Mouse (Mus musculus) thymus, postnatal 25 days (tissue): ENCODE results near the gene Sit1.
A peak's percentile ranks its signal among the peaks of the same experiment; 100 is the strongest.
"Not testable (repeated sequence)": the region's sequence is repeated elsewhere in the genome, so short reads cannot be mapped to it uniquely, and the experiment has no call there.

Source experiments
- DNase-seq: peaks from one replicate; pipeline ENCODE4 v3.0.0; 2022

Gene Sit1

DNA sequence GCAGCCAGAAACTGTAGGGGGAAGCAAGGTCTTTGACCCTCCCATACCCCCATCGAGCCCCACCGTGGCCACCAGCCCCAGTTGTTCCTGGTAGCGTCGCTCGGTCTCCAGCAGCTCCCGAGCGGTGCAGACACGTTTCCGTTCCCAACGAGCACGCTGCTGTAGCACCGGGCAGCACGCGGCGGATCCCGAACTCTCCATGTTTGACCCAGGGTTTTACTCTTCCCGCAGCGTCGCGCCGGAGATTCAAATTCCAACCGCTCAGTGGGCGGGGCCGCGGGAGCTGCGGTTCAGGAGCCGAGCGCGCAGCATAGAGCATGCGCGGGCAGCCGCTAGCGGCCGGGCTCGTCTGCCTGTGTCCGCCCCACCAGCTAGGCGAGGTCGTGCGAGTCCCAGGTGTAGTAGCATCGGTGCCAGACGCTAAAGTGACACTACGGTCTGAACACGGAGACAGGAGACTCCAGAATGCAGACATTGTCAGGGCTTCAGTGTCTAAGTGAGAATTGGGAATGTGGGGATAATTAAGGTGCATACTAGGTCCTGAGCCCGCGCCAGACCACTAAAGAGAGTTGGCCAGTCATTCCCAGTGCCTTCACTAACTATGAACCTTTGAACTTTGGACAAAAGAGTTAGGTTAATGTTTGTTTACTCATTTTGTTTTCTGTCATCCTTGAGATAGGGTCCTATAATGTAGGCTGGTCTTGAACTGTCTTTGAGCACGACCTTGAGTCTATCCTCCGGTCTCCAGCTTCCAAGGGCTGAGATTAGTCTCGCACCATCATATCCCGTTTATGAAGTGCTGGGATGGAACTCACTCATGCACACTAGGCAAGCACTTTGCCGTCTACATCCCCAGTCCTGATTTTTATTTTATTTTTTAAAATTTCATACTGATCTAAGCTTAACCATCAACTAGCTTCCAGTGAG, 16.1 kb upstream of the Sit1 start, which contains the start of gene Arhgef39:
Arhgef39 (minus strand) TSS at position 289 of the 927 bp plus-strand sequence.
- DNase-seq = peak; percentile 82

DNA sequence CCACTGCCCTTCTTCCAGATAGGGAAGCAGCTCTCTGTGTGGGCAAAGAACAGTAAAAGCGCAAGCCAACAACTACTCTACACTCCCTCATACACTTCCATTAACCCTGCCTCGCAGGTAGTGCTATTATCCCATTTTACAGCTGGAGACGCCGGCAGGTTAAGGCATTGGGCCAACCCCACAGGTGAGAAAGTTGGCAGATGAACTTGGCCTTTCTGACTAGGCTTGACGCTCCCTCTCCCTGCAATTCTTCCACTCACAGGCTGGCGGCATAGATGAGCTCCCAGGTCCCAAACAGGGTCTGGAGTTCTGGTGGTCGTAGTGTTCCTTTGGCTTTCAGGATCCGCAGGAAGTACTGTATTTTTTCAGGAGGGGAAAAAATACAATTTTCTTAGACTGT, 15.4 kb upstream of the Sit1 start:
- DNase-seq = peak; percentile 70

DNA sequence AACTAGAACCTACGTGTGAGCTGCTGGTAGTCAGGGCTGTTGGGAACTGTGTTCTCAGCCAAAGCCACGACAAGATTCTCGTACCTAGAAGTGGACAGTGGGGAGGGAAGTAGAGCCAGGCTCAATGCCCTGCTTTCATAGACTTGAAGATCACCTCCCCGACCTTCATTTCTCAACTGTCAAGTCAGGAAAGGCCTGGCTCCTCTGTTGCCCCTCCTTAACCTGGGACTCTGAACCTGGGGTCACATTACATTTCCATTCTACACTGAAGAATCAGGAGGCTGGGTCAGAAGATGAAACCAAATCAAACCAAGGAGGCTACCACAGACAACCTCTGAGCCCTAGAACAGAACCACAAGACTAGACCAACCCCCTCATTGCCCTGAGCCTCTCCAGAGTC, 14.4 kb upstream of the Sit1 start:
- no peak for DNase-seq

DNA sequence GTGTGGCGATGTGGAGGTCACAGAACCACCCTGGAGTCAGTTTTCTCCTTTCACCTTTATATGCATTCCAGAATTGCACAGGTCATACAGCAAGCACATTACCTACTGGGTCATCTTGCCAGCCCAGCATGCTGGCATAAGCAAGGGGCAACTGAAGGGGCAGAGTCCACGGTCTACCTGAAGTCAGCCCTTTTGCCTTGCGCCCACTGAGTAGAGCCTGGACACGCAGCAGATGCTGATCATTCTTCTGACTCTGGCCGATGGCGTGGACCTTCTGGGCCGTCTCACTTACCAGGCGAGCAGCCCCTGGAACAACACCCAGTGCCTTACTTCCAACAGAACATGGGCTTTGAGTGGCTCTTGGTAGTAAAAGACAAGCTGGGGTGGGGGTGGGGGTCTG, 13.9 kb upstream of the Sit1 start:
- DNase-seq = no peak

DNA sequence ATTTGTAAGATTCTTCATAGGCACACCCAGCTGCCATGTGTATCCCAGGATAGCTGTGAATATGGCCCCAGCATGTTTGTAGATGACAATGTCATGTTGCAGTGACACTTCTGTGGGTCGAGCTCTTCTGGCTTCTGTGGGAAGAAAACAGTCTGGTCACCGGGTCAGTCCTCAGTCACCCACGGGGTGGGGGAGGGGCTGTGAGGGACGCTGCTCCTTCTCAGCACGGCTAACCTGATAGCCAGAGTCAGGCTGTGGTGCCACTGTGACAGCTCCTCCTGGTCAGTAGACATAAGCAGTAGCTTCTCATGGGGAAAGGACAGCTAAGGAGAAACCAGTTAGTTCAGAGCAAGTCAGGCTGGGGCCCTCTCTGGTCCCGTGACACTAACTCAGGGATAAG, 13.1 kb upstream of the Sit1 start:
- DNase-seq = no peak

DNA sequence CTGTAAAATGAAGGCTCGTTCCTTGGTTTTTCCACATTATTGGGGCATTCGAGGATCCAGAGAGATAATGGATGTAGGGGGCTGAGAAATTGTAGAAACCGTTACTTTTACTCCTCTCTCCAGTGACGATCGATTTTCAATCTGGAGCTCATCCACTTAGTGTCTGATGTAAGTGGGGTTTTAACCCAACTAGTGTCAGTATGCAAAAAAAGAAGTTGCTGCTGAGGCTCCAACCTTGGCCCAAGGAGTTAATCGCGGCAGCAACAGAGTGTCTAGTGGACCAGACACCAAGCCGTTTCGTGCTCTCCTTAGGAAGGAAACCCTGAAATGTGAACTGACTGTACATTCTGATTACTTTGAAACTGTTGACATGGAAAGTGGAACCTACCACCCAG, 10.3 kb upstream of the Sit1 start:
- no peak for DNase-seq

DNA sequence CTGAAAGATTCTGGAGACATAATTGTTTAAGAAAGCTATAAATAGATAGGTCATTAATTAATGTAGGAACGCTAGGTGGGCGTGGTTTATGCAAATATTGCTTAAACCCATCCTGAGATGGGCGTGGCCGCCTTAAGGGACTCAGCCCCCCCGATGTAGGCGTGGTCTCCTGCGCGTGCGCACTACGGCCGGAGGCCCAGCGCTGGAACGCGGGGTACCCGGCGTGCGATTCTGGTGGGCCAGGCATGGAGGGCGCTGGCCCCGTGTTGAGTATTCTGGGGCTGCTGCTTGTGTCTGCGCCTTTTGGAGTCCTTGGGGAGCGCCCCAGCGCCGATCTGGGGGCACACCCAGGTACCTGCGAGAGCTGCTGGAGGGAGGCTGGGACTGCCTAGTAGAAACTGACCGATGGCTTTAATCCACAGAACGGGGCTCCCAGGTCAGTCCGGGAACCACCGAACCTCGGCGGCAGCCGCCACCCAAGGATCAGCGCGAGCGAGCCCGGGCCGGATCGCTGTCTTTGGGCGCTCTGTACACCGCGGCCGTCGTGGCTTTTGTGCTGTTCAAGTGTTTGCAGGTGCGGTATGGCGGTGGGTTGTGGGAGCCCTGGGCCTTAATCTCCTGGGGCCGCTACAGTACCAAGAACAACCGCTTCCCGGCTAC, 9.8 kb upstream of the Sit1 start:
- peak; percentile 99 for DNase-seq

DNA sequence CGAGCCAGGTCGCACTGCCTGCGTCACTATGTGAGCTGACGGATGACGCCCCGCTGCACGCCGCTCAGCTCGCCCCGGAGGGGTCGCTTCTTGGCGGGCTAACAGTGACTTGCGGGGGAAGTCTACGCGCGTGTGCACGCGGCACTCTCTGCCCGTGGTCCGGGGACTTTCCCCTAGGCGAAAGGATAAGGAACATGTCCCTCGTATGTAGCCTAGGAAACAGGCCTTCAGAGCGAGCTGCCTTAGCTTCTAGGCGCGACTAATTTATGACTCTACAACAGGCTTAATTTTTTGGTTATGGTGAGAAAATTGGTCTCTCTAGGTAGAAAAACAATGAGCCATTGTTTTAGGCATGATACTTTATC, 9.3 kb upstream of the Sit1 start, which contains the start of gene Ccdc107:
Ccdc107 (plus strand) TSS at position 80 of the 365 bp plus-strand sequence.
- peak; percentile 90 for DNase-seq

DNA sequence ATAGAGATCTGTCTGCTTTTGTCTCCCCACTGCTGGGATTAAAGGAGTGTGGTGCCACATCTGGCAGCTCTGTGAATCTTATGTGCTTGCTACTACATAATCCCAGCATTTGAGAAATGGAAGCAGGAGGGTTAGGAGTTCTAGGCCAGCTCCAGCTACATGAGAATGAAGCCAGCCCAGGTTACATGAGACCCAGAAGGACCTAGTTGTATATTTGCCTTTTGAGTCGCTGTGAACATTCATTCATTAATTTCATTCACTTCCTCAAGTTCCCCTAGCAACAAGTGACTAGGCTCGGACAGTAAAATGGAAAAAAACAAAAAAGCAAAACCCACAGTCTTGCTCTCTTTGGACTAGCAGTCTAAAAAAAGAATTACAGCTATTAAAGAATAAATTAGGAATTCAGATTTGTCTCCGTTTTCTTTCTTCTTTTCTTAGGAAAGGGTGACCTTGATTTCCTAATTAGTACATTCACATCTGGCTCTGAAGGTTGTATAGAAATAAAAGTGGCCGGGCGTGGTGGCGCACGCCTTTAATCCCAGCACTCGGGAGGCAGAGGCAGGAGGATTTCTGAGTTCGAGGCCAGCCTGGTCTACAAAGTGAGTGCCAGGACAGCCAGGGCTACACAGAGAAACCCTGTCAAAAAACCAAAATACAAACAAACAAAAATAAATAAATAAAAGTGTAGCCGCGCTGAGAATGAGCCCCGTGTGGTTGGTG, 8.7 kb upstream of the Sit1 start:
- no peak for DNase-seq

DNA sequence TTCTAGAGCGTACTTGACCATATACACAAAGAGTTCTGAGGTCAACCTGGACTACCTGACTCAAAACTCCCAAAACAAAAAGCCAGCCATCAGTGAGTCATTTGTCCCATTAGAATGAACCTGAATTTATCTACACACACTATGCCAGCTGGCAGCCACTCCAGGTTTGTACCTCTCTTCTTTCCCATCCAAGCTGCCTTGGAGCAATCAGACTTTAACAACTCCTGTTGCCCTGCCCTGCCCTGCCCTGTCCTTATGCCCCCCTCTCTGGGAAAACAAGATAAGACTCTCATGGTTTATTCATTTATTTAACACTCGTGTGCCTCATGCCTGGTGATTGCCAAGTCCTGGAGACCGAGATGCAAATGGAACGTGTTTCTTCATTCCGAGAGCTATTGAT, 7.3 kb upstream of the Sit1 start:
- no peak for DNase-seq

DNA sequence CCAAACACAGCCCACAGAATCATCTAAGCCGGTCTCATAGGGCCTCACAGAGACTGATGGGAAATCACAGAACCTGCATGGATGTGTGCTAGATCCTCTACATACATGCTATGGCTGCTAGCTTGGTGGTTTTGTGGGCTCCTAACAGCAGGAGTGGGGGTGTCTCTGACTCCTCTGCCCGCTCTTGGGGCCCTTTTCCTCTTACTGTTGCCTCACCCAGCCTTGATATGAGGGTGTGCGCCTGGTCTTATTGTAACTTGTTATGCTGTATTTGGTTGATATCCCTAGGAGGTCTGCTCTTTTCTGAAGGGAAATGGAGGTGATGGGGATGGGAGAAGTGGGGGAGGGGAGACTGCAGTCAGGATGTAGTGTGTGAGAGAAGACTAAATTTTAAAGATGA, 6.1 kb upstream of the Sit1 start:
- DNase-seq = no peak

DNA sequence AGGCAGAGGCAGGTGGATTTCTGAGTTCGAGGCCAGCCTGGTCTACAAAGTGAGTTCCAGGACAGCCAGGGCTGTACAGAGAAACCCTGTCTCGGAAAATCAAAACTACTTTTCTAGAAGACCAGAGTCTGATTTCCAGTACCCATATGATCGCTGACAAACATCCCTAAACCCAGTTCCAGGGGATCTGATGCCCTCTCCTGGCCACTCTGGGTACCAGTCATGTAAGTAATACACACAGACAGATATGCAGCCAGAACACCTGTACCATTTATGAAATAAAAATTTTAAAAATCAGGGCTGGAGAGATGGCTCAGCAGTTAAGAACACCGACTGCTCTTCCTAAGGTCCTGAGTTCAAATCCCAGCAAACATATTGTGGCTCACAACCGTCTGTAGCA, 2.1 kb upstream of the Sit1 start:
- not testable (repeated sequence) for DNase-seq

DNA sequence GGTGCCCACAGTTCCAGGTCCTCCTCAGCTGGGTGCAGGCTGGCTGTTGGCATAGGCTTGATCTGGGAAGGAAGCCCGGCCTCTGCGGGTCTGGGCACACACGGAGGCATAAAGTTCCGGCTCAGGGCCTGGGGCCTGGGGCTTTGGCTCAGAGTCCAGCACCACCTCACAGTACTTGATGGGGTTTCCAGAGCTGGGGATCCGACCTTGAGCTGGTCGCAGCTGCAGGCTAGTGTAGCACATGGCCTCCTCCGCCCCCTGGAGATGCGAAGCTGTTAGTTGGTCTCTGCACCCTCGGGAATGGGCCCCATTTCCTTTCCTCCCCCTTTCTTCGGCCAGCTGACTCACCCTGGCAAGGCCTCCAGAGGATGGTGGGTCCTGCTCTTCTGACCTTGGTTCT, 943 bp downstream of the Sit1 start:
- DNase-seq = peak; percentile 58

DNA sequence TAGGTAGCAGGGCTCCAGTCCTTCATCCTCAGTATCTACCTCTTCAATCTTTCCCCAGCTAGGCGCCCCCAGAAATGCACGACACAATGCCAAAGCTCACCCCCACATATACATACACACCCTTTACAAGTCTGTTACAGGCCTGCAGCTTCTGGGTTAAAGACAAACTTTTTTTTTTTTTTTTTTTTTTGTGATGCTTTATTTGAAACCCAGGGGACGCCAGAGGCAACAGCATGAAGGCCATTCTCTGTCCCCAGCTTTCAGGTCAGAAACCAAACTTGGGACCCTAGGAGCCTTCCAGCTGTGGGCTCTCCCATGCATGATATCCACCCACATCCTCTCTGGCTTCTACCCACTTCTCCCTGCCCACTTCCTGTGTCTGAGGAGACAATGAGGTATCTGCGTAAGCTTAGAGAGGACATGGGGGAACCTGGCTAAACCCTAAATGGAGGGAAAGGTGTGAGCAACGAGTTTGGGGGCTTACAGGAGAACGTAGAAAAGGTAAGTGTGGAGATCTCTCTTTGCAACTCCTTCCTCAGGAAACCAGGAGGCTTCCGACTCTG, 1.6 kb downstream of the Sit1 start:
- peak; percentile 77 for DNase-seq

DNA sequence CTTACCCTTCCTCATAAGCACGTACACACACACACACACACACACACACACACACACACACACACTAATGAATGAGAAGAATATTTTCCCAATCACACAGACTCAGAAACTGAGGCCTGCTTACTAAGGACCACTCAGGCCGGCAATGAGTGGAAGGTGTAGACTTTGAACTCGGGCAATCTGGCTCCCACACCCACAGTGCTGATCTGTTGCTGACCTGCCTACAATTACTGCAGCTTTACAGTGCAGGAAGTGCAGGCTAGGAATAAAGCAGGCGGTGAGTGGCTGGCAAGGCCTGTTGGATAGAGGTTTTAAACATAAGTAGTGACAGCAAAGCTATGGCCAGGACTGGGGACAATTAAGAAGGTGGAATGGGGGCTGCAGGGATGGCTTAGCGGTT, 2.5 kb downstream of the Sit1 start:
- DNase-seq = no peak

DNA sequence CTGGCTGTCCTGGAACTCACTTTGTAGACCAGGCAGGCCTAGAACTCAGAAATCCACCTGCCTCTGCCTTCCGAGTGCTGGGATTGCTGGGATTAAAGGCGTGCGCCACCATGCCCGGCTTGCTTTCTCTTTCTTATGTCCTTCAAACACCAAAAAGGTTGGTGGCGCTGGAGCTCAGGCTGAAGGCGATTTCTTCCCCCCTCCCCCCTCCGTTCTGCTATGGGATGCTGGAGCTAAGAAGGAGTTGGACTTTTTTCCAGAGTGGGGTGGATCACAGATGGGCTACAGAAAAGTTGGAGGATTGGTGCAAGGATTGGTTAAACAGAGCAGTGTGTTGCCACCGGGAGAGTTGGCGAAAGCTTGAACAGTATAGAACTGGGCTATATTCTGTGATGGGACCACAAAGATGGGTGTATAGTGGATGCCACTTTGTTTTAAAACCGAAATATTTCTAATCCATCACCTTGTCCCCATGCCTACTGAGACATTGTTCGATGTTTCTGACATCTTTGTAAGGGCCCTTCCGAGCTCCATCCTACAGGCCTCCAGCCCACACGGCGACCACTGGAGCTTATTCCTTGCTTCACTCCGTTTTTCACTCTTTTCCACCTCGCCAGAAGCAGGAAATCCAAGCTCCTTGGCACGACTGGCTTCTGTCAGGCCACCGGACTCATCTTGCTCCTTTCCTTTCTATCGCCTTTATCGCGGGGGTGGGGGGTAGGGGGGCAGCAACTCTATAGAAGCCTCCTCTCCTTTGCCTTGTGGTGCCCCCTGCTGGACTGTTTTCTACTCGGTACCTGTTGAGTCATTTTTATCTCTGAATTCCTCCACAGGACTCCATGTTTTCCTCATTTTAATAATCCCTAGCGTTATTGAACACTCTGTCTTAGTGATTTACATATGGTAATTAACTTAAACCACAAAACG, 4.4 kb downstream of the Sit1 start:
- peak; percentile 80 for DNase-seq

DNA sequence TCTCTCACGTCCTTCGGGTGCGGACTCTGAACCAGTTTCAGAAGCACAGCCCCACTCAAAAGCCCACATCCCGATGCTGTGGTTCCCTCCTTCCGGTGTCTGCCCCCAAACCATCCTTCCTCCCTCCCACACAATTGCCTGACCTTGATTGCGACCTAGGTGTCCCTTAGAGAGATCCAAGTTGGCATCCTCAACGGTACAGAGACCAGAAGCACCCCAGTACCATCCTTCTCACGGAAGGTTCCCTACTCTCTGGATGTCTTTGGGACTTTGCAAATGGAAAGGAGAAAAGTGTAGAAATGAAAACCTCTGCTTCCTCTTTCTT, 5.0 kb downstream of the Sit1 start:
- DNase-seq = no peak

DNA sequence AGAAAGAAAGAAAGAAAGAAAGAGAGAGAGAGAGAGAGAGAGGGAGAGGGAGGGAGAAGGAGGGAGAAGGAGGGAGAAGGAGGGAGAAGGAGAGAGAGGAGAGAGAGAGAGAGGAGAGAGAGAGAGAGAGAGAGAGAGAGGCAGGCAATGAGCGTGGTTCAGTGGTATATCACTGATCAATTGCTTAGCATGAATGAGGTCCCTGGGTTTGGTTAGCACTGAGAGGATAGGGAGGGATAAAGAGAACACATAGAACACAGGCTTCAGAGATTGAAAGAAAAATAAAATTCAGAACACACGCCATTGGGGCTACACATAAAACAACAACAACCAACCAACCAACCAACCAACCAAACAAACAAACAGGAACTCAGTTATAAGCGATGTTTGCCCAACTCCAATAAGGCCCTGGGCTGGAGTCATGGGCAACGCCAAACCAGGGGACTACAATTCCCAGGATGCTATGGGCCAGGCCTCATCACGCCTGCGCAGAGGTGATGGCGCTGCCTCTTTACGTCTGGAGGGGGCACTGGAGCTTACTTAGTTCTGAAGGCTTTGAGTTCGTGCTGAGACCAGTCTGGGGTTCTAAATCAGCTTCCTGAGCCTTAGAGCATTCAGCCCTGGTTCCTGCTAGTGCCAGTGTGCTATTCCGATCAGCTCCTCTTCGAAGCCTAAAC, 5.5 kb downstream of the Sit1 start:
- peak; percentile 90 for DNase-seq

DNA sequence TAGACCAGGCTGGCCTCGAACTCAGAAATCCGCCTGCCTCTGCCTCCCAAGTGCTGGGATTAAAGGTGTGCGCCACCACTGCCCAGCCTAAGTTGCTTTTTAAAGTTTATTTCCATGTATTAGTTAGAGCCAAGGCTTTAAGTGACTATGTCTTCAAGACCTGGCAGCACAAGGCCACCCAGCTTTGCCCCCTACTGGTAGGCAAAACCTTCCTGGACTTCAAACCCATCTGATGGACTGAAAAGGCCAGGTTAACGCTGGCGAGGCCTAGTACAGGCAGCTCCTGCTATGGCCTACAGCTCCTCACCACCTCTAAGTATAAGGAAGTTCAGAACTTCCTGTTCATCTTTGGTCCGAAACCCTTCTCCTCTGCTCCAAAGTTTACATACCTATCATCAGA, 6.9 kb downstream of the Sit1 start:
- peak; percentile 40 for DNase-seq

DNA sequence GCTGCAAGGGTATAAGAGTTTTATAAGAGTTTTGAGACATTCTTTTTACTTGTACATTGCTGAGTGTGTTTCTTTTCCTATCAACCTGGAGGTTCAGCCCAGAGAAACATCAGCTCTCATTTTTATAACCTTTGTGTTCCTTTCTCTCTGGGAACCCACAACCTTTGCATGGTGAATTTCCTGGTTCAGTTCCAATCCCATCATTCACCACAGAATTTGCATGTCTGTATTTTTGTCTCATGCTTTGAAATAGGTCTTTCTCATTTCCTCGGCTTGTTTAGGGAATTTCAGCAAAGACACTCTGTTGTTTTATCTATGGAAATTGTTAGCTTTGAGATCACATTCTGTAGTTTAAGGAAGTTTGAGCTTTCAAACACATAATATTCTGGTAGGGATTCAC, 9.9 kb downstream of the Sit1 start:
- no peak for DNase-seq

DNA sequence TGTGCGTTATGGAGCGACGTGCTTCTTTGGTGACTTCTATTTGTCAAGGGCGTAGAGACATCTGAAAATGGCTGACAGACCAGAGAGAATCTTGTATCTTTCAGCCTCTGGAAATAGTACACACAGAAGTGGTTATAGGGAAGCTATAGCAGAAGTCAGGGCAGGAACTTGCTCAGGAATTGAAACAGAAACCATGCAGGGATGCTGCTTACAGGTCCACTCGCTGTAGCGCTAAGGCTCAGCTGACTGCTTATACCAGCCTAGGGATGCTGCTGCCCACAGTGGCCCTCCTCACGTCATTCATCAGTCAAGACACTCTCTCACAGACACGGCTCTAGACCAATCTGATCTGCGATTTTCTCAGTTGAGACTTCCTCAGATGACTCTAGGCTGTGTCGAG, 13.2 kb downstream of the Sit1 start:
- no peak for DNase-seq

DNA sequence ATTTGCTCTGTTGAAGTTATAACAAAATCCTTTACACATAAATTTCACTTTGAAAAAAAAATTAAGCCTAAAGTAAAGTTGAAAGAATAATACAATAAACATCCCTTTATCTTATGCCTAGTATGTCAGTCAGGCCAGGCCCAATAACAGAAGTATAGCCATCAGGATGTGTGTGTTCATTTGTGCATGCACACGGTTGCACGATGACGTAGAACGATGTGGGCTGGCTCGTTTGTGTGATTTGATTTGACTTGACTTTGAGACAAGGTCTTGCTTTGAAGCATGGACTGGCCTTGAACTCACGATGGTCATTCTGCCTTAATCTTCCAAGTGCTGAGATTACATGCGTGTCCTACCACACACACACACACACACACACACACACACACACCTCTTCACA, 16.7 kb downstream of the Sit1 start:
- DNase-seq = no peak
